Mouse (Mus musculus) neural tube, embryonic 13.5 days (tissue): Measurements from ENCODE around the gene Ube2g1. TPM values are rescaled to one million over a fixed set of nuclear protein-coding genes. Genes with fewer than 3 reads are reported as not detected.
A peak's percentile ranks its signal among the peaks of the same experiment; 100 is the strongest.
"Not testable (repeated sequence)": the region's sequence is repeated elsewhere in the genome, so short reads cannot be mapped to it uniquely, and the experiment has no call there.

Experiments
- ATAC-seq: fragments of 200-750 bp; cut with Nextera tagmentation; 2 replicates; pipeline ENCODE4 v1.8.0; 2017; ENCODE audit warnings: low read depth, mild to moderate bottlenecking, moderate TSS enrichment, moderate library complexity
- H3K27ac ChIP-seq: fragments of 300-500 bp; sonication (generic); replicated peaks from 2 replicates; pipeline ENCODE4 v1.5.1; 2015; ENCODE audit warnings: moderate library complexity, mild to moderate bottlenecking, inconsistent platforms
- H3K27me3 ChIP-seq: fragments of 300-500 bp; sonication (generic); 2 replicates; pipeline ENCODE4 v1.6.1; 2015; ENCODE audit warnings: mild to moderate bottlenecking, inconsistent platforms
- H3K36me3 ChIP-seq: fragments of 300-500 bp; sonication (generic); 2 replicates; pipeline ENCODE4 v1.6.1; 2015; ENCODE audit warnings: mild to moderate bottlenecking, inconsistent platforms
- H3K4me1 ChIP-seq: fragments of 300-500 bp; sonication (generic); replicated peaks from 2 replicates; pipeline ENCODE4 v1.6.1; 2015; ENCODE audit warnings: inconsistent platforms
- H3K4me2 ChIP-seq: fragments of 300-500 bp; sonication (generic); 2 replicates; pipeline ENCODE4 v1.6.1; 2015; ENCODE audit warnings: inconsistent platforms, mild to moderate bottlenecking, moderate library complexity
- H3K4me3 ChIP-seq: fragments of 300-500 bp; sonication (generic); 2 replicates; pipeline ENCODE4 v1.5.1; 2015; ENCODE audit warnings: mild to moderate bottlenecking, inconsistent platforms
- H3K9ac ChIP-seq: fragments of 300-500 bp; sonication (generic); 2 replicates; pipeline ENCODE4 v1.6.1; 2015; ENCODE audit warnings: moderate library complexity, mild to moderate bottlenecking, inconsistent platforms
- H3K9me3 ChIP-seq: fragments of 300-500 bp; sonication (generic); 2 replicates; pipeline ENCODE4 v1.6.1; 2016; ENCODE audit warnings: inconsistent platforms
- WGBS: fragments of 180-500 bp; shearing (Covaris S2); methylation state at CpG from one replicate; pipeline ENCODE4 v1.1.7; 2015; 5-methylcytosine and 5-hydroxymethylcytosine counted together
- polyA plus RNA-seq: library from polyadenylated mRNA; unstranded; fragments of >200 nt; fragmentation: Nextera tagmentation; extraction: Ambion mirVana; gene quantifications from 2 replicates; pipeline ENCODE4 v1.2.1, GENCODE M21; 2015

Ube2g1 gene
- polyA plus RNA-seq, 1 experiment from 2014 or later = 108 TPM

DNA sequence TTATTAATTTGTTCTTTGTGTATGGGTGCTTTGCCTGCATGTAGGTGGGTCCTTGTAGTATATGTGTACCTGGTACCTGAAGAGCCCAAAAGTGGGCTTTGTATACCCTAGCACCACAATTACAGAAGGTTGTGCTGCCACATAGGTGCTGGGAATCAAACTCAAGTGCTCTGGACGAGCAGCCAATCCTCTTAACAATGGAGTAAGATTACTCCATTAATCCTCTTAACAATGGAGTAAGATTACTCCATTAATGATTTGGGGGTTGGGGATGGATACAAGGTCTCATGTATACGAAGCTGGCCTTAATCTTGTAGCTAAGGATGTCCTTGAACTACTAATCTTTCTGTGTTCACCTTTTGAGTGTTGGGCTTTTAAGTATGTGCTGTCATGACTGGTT, 68.2 kb downstream of the Ube2g1 start:
- H3K9me3 ChIP-seq = no peaks in the 10 kb centered on the region
- H3K27ac ChIP-seq = no peak overlapping the region
- no peaks in the 10 kb centered on the region for H3K4me1 ChIP-seq
- no peaks in the 10 kb centered on the region for H3K27me3 ChIP-seq
- no peak overlapping the region for H3K4me3 ChIP-seq
- H3K36me3 ChIP-seq = no peaks in the 10 kb centered on the region
- no peak overlapping the region for H3K9ac ChIP-seq
- no peak overlapping the region for H3K4me2 ChIP-seq
- ATAC-seq = no peak
- 72% methylated on average over 2 of the region's 2 CpGs for WGBS

DNA sequence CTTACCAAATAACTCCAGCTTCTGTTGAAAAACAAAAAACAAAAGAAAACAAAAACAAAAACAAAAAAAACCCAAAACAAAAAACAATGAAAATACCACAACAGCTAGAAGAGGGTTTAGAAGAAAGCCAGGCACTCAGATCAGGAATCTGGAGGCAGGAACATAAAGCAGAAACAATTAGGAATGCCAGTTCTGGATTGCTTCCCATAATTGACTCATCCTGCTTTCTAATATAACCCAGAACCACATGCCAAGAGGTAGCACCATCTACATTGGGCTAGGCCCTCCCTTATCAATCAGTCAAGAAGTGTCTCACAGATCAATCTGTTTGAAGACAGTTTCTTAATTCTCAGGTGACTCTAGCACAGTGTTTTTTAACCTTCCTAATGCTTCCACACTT, 73.6 kb downstream of the Ube2g1 start:
- H3K36me3 ChIP-seq = peaks cover 15% of the 10 kb centered on the region
- no peaks in the 10 kb centered on the region for H3K27me3 ChIP-seq
- no peak for ATAC-seq
- no peak overlapping the region for H3K9ac ChIP-seq
- H3K27ac ChIP-seq = no peak overlapping the region
- H3K9me3 ChIP-seq = no peaks in the 10 kb centered on the region
- H3K4me1 ChIP-seq = no peaks in the 10 kb centered on the region
- H3K4me2 ChIP-seq = no peak overlapping the region
- no peak overlapping the region for H3K4me3 ChIP-seq

DNA sequence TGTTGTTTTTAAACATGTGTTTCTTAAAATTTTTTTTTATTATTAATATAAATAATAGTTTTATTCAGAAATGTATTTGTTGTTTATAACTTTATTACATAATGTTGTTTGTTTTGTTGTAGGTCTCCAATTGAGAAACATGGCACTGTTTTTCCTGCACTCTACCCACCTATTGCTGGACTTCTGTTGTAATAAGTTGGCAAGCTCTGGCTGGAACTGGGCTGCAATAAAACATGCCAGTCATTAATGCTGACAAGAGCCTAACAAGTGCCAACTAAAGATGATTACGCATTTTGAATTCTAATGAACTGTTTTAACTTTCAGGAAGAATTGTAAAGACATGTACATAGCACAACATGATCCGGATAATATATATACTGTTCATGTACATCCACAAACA, 76.3 kb downstream of the Ube2g1 start:
- no peaks in the 10 kb centered on the region for H3K4me1 ChIP-seq
- ATAC-seq = no peak

DNA sequence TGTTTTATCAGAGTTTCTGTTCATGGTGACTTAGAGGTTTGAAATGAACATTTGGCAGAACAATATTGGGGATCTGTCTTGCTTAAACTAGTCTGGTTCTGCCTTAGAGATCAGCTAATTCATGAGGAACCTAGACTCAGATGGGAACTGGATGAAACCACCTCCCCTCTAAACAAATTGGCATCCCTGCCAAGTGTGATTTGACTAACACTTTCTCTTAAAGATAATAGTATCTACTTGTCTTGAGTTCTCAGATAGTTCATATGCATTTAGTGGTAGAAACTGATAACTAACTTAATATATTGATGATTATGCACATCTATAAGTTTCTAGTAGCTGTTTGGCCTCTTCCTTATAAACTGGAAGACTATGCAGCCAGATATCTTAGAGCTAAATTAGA, 79.6 kb downstream of the Ube2g1 start:
- peaks cover 18% of the 10 kb centered on the region for H3K4me1 ChIP-seq
- H3K9me3 ChIP-seq = no peaks in the 10 kb centered on the region
- no peak overlapping the region for H3K4me3 ChIP-seq
- ATAC-seq = no peak
- no peak overlapping the region for H3K27ac ChIP-seq
- no peaks in the 10 kb centered on the region for H3K27me3 ChIP-seq
- H3K36me3 ChIP-seq = peaks cover 10% of the 10 kb centered on the region
- H3K9ac ChIP-seq = no peak overlapping the region
- H3K4me2 ChIP-seq = no peak overlapping the region

More for the DNA sequence above, 76.3 kb downstream of the Ube2g1 start:
- Histone ChIP-seq H3K9me3 (no peaks in the 10 kb centered on the region), H3K27me3 (no peaks in the 10 kb centered on the region), H3K4me3 (no peak overlapping the region), H3K4me2 (no peak overlapping the region), H3K9ac (no peak overlapping the region), H3K27ac (no peak overlapping the region), H3K36me3 (peaks cover 15% of the 10 kb centered on the region)
- WGBS = 97% methylated on average over 2 of the region's 2 CpGs

DNA sequence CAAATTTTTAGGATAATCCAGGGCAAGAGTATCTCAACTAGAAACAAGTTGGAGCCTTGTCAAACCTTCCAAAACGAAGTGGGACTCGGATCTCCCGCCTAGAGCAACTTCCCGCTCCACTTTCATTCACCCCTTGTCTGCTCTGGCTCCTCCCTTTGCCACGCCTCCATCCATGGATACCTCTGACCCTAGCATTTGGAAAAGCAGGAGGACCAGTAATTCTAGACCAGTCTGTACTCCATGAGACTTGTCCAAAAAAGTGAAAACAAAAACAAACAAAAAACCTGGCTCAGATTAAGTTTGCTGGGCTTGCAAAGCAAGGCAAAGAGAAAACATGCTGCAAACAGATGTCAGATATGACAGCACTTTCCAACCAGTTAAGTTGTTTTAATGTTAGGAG, 81.2 kb downstream of the Ube2g1 start:
- Histone ChIP-seq H3K4me1 (peaks cover 31% of the 10 kb centered on the region), H3K27me3 (no peaks in the 10 kb centered on the region), H3K9ac (no peak overlapping the region), H3K36me3 (peaks cover 10% of the 10 kb centered on the region), H3K4me2 (no peak overlapping the region), H3K27ac (no peak overlapping the region), H3K4me3 (no peak overlapping the region), H3K9me3 (no peaks in the 10 kb centered on the region)
- ATAC-seq = no peak
- 9% methylated on average over 5 of the region's 5 CpGs for WGBS

DNA sequence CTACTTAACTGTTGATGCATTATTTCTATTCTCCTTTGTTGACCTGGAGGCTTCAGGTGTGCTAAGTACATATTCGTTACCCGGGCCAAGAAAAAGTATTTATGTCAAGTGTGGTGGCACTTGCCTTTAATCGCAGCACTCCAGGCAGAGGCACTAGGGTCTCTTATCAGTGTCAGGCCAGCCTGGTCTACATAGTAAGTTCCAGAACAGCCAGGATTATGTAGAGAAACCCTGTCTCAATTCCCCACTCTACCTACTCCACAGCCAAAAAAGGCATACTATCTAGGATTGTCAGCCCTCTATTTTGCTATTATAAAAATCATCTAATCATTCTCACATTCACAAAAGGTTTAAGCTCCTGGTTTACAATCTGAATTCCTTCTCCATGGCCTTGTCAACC, 82.0 kb downstream of the Ube2g1 start:
- 85% methylated on average over 3 of the region's 3 CpGs for WGBS
- Histone ChIP-seq H3K4me1 (peaks cover 39% of the 10 kb centered on the region), H3K4me2 (peak overlapping the region; percentile 72), H3K9ac (peak overlapping the region; percentile 90; the same call in 1 of the 2 replicates), H3K9me3 (no peaks in the 10 kb centered on the region), H3K4me3 (peak overlapping the region; percentile 83), H3K36me3 (peaks cover 7% of the 10 kb centered on the region), H3K27me3 (no peaks in the 10 kb centered on the region), H3K27ac (no peak overlapping the region)
- ATAC-seq = no peak

DNA sequence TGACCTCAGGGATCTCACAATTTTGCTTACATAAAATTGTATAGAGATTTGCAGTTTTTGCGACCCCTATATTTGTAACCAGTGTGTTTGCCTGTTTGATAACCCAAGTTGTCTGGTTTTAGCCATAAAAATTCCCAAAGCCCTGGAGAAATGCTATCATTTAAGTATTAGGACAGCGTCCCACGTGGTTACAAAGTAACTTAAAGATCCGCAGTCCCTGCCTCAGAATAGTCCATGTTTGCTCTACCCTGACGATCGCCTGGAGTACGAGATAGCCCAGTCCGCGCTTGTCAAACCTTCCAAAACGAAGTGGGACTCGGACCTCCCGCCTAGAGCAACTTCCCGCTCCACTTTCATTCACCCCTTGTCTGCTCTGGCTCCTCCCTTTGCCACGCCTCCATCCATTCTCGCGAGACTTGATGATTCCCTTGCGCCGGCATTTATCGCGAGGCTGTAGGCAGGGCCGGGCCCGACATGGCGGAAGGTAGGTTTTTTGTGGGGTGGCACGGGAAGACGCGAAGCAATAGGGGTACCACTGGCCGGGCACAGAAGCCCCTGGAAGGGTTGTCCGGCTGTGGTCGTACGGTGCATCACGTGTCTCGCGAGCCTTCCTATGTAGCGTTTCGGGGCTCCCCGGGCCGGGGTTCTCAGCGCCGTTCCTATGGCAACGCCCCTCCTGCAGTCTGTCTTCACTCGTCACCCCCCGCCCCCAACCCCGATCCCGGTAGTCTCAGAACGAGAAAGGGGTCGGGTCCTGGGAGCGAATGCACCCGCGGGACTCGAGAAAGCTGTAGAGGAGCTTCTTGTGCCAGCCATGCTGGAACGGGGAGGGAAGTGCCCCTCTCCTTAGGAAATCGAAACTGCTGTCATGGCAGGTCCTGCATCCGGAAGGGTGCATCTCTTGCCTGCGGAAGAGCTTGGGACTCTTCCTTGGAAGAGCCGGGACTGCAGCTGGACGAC, 82.7 kb downstream of the Ube2g1 start, which contains the start of gene Ankfy1:
TSS of gene Ankfy1 (plus strand) at position 456 of the 960 bp plus-strand sequence.
- Histone ChIP-seq H3K9me3 (no peaks in the 10 kb centered on the region), H3K9ac (peak within 1 kb of the TSS; percentile 90), H3K4me3 (peak within 1 kb of the TSS; percentile 83), H3K4me2 (peak within 1 kb of the TSS; percentile 72), H3K27ac (peak within 1 kb of the TSS; percentile 92), H3K36me3 (peaks cover 7% of the 10 kb centered on the region), H3K27me3 (no peaks in the 10 kb centered on the region), H3K4me1 (peaks cover 39% of the 10 kb centered on the region)
- peak; percentile 98 for ATAC-seq
- under 1% methylated on average over 56 of the region's 56 CpGs for WGBS

DNA sequence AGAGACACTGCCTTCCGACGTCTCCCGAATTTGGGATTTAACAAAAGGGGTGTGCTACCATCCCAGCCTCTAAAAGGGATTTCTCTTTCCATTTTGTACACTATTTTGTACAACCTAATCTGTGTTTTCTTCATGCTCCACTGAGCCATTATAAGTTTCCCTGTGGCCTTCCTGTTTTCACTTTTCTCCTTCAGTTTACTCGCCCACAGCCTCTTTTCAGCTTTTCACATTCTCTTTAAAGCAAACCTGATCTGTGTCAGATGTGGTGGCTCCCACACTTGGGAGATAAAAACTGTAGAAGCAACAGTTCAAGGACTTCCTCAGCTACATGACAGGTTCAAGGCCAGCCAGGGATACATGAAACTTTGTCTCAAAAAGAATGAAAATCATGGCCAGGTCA, 85.3 kb downstream of the Ube2g1 start:
- H3K27me3 ChIP-seq = no peaks in the 10 kb centered on the region
- 0 out of 2 replicates have a peak overlapping the region, but pooled peaks have one; percentile 17 for H3K9ac ChIP-seq
- no peak overlapping the region for H3K27ac ChIP-seq
- 91% methylated on average over 4 of the region's 4 CpGs for WGBS
- H3K4me1 ChIP-seq = peaks cover 39% of the 10 kb centered on the region
- H3K36me3 ChIP-seq = 0 out of 2 replicates have a peak, but pooled peaks cover 4% of the 10 kb centered on the region
- H3K9me3 ChIP-seq = no peaks in the 10 kb centered on the region
- no peak overlapping the region for H3K4me2 ChIP-seq
- no peak overlapping the region for H3K4me3 ChIP-seq
- no peak for ATAC-seq

DNA sequence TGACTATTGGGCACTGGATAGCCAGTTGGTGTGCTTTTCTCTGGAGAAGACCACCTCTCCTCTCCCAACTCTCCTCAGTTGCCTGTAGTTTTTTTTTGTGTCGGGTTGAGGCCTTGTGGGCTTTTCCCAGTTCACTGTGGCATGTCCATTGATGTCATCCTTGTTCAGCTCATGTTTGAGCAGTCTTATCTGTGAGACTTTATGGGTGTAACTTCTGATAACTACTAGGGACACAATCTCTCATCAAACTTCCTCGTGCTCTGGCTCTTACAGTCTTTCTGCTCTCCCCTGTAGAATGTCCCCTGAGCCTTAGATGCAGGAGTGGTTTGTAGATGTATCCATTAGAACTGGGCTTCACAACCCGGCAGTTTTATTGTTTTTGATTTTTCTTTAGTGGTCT, 87.9 kb downstream of the Ube2g1 start:
- no peaks in the 10 kb centered on the region for H3K9me3 ChIP-seq
- no peak for ATAC-seq
- no peak overlapping the region for H3K4me3 ChIP-seq
- no peak overlapping the region for H3K4me2 ChIP-seq
- H3K36me3 ChIP-seq = 0 out of 2 replicates have a peak, but pooled peaks cover 10% of the 10 kb centered on the region
- peaks cover 33% of the 10 kb centered on the region for H3K4me1 ChIP-seq
- WGBS = 88% methylated on average over 3 of the region's 3 CpGs
- H3K27me3 ChIP-seq = no peaks in the 10 kb centered on the region
- H3K27ac ChIP-seq = no peak overlapping the region
- no peak overlapping the region for H3K9ac ChIP-seq

DNA sequence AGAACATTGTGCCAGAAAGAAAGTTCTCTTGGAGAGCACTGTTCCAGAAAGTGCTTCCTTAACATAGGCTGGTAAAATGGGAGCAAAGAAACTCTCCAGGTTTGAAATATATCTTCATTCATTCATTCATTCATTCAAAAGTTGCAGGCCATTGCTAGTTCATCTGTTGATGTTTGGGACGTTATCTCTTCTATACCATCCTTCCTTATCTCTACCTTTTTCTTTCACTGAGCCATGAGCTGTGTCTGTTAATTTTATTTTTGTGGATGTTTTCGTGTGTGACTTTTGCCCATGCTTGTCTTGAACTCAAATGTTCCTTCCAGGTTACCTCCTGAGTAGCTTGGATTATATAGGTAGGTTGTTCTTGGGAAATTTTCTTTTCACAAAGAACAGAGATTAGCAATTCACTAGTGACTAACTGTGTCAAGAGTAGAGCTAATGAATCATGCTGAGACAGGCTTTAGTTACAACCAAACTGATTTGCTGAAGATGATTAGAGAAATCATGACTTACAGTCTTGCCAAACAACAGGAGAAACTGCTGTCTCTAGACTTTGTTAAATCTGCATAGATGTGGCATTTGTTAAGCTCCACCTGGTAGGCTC, 89.4 kb downstream of the Ube2g1 start:
- no peak overlapping the region for H3K4me2 ChIP-seq
- no peak overlapping the region for H3K27ac ChIP-seq
- peaks cover 22% of the 10 kb centered on the region for H3K4me1 ChIP-seq
- no peak overlapping the region for H3K9ac ChIP-seq
- WGBS = 94% methylated on average over 2 of the region's 2 CpGs
- H3K27me3 ChIP-seq = no peaks in the 10 kb centered on the region
- no peaks in the 10 kb centered on the region for H3K9me3 ChIP-seq
- no peak for ATAC-seq
- 0 out of 2 replicates have a peak, but pooled peaks cover 14% of the 10 kb centered on the region for H3K36me3 ChIP-seq
- H3K4me3 ChIP-seq = no peak overlapping the region

DNA sequence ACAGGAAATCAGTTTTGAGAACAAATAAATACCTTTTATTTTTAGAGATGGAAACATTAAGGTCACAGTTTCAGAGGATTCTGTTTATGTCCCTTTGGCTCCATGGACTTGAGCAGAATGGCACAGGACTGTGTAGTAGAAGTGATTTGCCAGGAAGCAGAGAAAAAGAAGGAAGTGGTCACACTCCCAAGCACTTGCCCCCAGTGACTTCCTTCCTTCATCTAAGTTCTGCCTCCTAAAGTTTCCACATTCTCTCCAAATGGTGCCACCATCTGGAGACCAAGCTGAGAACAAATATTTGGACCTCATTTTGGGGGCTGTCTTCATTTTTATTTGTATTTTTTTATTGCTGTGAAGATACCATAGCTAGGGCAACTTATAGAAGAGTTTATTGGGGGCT, 90.2 kb downstream of the Ube2g1 start:
- Histone ChIP-seq H3K27me3 (no peaks in the 10 kb centered on the region), H3K9me3 (no peaks in the 10 kb centered on the region), H3K36me3 (0 out of 2 replicates have a peak, but pooled peaks cover 14% of the 10 kb centered on the region), H3K27ac (no peak overlapping the region), H3K4me3 (no peak overlapping the region), H3K9ac (no peak overlapping the region), H3K4me1 (peaks cover 14% of the 10 kb centered on the region), H3K4me2 (no peak overlapping the region)
- ATAC-seq = no peak

DNA sequence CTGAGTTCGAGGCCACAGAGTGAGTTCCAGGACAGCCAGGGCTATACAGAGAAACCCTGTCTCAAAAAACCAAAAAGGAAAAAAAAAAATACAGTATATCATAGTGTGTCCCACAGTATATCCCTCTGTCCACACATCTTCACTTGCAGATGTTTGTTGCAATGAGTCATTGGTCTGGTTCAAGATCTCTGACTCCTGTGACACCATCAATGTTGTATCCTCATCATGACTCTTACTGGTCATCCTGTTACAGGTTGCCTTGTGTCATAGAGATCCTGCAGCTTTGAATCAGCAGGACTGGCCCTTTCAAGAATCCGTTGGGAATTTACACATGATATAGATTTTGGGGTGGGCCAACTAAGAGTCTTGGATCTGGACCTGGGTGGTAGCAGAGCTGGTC, 98.0 kb downstream of the Ube2g1 start:
- not testable (repeated sequence) for ATAC-seq, H3K4me3 ChIP-seq, H3K4me2 ChIP-seq, H3K27me3 ChIP-seq, H3K27ac ChIP-seq, H3K4me1 ChIP-seq, H3K9ac ChIP-seq, H3K9me3 ChIP-seq
- WGBS = 97% methylated on average over 2 of the region's 2 CpGs
- 0 out of 2 replicates have a peak, but pooled peaks cover 15% of the 10 kb centered on the region for H3K36me3 ChIP-seq
